Mouse (Mus musculus): ENCODE data around the gene Srp9. TPM values are rescaled to one million over a fixed set of nuclear protein-coding genes. Genes with fewer than 3 reads are reported as not detected.
"Not testable (repeated sequence)": the region's sequence is repeated elsewhere in the genome, so short reads cannot be mapped to it uniquely, and the experiment has no call there.

Srp9 gene
- polyA plus RNA-seq, 1 experiment from 2014 or later: 142 TPM

- WGBS: 90% methylated on average over 19 of the region's 19 CpGs
- H3K27me3 ChIP-seq (replicated peaks; ENCODE audit: control insufficient read depth, insufficient read depth, low read length); H3K4me1 ChIP-seq (replicated peaks; ENCODE audit: control insufficient read depth, insufficient read depth, low read length); H3K4me2 ChIP-seq (ENCODE audit: low read length); H3K4me3 ChIP-seq (ENCODE audit: low read depth, low read length); H3K9me3 ChIP-seq (ENCODE audit: control insufficient read depth, low read length); H3K9ac ChIP-seq (ENCODE audit: low read length); H3K27ac ChIP-seq (ENCODE audit: low read depth); DNase-seq (ENCODE audit: low spot score); ATAC-seq (replicated peaks; ENCODE audit: low FRiP score, low TSS enrichment, low read depth); H3K36me3 ChIP-seq (ENCODE audit: control insufficient read depth, insufficient read depth, low read length): not testable (repeated sequence)
These were observed 52.4 kb downstream of the Srp9 start for GRCm38 (mm10) chr1:182176985-182177384.

GRCm38 (mm10) chr1:182181456-182182305 is 57.1 kb downstream of the Srp9 start:
- no peak overlapping the region for H3K4me2 ChIP-seq (ENCODE audit: low read length)
- H3K27ac ChIP-seq (ENCODE audit: low read depth): no peak overlapping the region
- H3K36me3 ChIP-seq (ENCODE audit: control insufficient read depth, insufficient read depth, low read length): no peaks in the 10 kb centered on the region
- ATAC-seq (replicated peaks; ENCODE audit: low FRiP score, low TSS enrichment, low read depth) (no peak), DNase-seq (ENCODE audit: low spot score) (no peak)
- no peaks in the 10 kb centered on the region for H3K4me1 ChIP-seq (replicated peaks; ENCODE audit: control insufficient read depth, insufficient read depth, low read length)
- no peaks in the 10 kb centered on the region for H3K27me3 ChIP-seq (replicated peaks; ENCODE audit: control insufficient read depth, insufficient read depth, low read length)
- no peak overlapping the region for H3K9ac ChIP-seq (ENCODE audit: low read length)
- no peaks in the 10 kb centered on the region for H3K9me3 ChIP-seq (ENCODE audit: control insufficient read depth, low read length)
- 78% methylated on average over 5 of the region's 5 CpGs for WGBS
- H3K4me3 ChIP-seq (ENCODE audit: low read depth, low read length): no peak overlapping the region

Other genes starting within 250 kb of the Srp9 start
- 24.4 and 24.9 TPM in 2 replicates for gene Enah, start 104.7 kb upstream of the Srp9 start, polyA plus RNA-seq (2014; fragmentation: Nextera tagmentation; extraction: Ambion mirVana)
- gene Vmn1r1, start 39.7 kb downstream of the Srp9 start, polyA plus RNA-seq (2014; fragmentation: Nextera tagmentation; extraction: Ambion mirVana): not detected in 2 replicates
- gene Degs1, start 158.1 kb downstream of the Srp9 start, polyA plus RNA-seq (2014; fragmentation: Nextera tagmentation; extraction: Ambion mirVana): 119 and 126 TPM in 2 replicates
- gene Fbxo28, start 216.9 kb downstream of the Srp9 start, polyA plus RNA-seq (2014; fragmentation: Nextera tagmentation; extraction: Ambion mirVana): 20.9 and 22.6 TPM in 2 replicates

Data from intestine, embryonic 14.5 days (tissue).